Mouse (Mus musculus) cerebellum, adult 2 months (tissue): ENCODE measurements around the gene Ulk3. TPM values are rescaled to one million over a fixed set of nuclear protein-coding genes. Genes with fewer than 3 reads are reported as not detected.

Experiments
- DNase-seq, 2 experiments: peaks; one replicate each; pipeline ENCODE4 v3.0.0; 2021
- H3K27ac ChIP-seq: fragments of 200-500 bp; 2 replicates; pipeline ENCODE4 v1.5.1; 2012; ENCODE audit warnings: low read length, control low read depth, inconsistent platforms; ENCODE audit not compliant: insufficient read depth
- H3K27me3 ChIP-seq: fragments of 200-500 bp; 2 replicates; pipeline ENCODE4 v1.6.1; 2012; ENCODE audit warnings: inconsistent platforms, mild to moderate bottlenecking, low read length, moderate library complexity; ENCODE audit not compliant: control insufficient read depth, insufficient read depth
- H3K4me1 ChIP-seq: fragments of 200-500 bp; 2 replicates; pipeline ENCODE4 v1.6.1; 2011; ENCODE audit warnings: low read length; ENCODE audit not compliant: control insufficient read depth, insufficient read depth
- H3K4me3 ChIP-seq: fragments of 200-500 bp; replicated peaks from 2 replicates; pipeline ENCODE3; 2011; ENCODE audit warnings: mild to moderate bottlenecking, low read depth, low read length, control low read depth; ENCODE audit not compliant: insufficient read depth
- CTCF ChIP-seq: fragments of 200-500 bp; IDR thresholded peaks from 2 replicates; pipeline ENCODE4 v1.5.1; 2011; ENCODE audit warnings: low read depth, mild to moderate bottlenecking, control low read depth, low read length, moderate library complexity, borderline replicate concordance; ENCODE audit not compliant: insufficient read depth
- POLR2A ChIP-seq: fragments of 200-500 bp; IDR thresholded peaks from 2 replicates; pipeline ENCODE4 v1.6.1; 2011; ENCODE audit warnings: low read length, control low read depth, borderline replicate concordance; ENCODE audit not compliant: insufficient read depth
- WGBS: fragments of 180-500 bp; shearing (Covaris S2); methylation state at CpG from one replicate; pipeline ENCODE4 v1.1.7; 2018; 5-methylcytosine and 5-hydroxymethylcytosine counted together
- polyA plus RNA-seq: library from polyadenylated mRNA; depleted of rRNA; stranded (reverse); fragments of >200 nt; gene quantifications from 2 replicates; pipeline ENCODE4 v1.2.3, GENCODE M21; 2012

Ulk3 gene
- polyA plus RNA-seq, 1 experiment, result 39.5 TPM

- no peak for DNase-seq
- H3K27me3 ChIP-seq, result no peaks in the 10 kb centered on the region
- H3K4me1 ChIP-seq, result no peaks in the 10 kb centered on the region
- no peak for TF ChIP-seq CTCF
- TF ChIP-seq POLR2A, result no peak
- 55% methylated on average over 8 of the region's 8 CpGs for WGBS
- H3K27ac ChIP-seq, result no peak overlapping the region
- H3K4me3 ChIP-seq, result no peak overlapping the region
Observed at GRCm38 (mm10) chr9:57598851-57599563, 9.8 kb downstream of the Ulk3 start.

- no peaks in the 10 kb centered on the region for H3K27me3 ChIP-seq
- H3K4me3 ChIP-seq, result no peak overlapping the region
- H3K4me1 ChIP-seq, result no peaks in the 10 kb centered on the region
- TF ChIP-seq POLR2A (no peak), CTCF (no peak)
- WGBS, result 66% methylated on average over 3 of the region's 3 CpGs
- H3K27ac ChIP-seq, result no peak overlapping the region
- no peak for DNase-seq
Observed at GRCm38 (mm10) chr9:57600620-57601352, 11.5 kb downstream of the Ulk3 start.

GRCm38 (mm10) chr9:57601353-57601706, 12.1 kb downstream of the Ulk3 start:
- TF ChIP-seq POLR2A (no peak), CTCF (no peak)
- Histone ChIP-seq H3K4me3 (no peak overlapping the region), H3K27me3 (no peaks in the 10 kb centered on the region), H3K27ac (no peak overlapping the region), H3K4me1 (peaks cover 3% of the 10 kb centered on the region; the same call in 1 of the 2 replicates)
- 21% methylated on average over 2 of the region's 2 CpGs for WGBS
- DNase-seq, result peak; percentile 38 to 50

- no peak overlapping the region for H3K4me3 ChIP-seq
- TF ChIP-seq CTCF, result no peak
- TF ChIP-seq POLR2A, result no peak
- H3K4me1 ChIP-seq, result peaks cover 7% of the 10 kb centered on the region; the same call in 1 of the 2 replicates
- 51% methylated on average over 8 of the region's 8 CpGs for WGBS
- no peak for DNase-seq
- no peak overlapping the region for H3K27ac ChIP-seq
- no peaks in the 10 kb centered on the region for H3K27me3 ChIP-seq
Observed at GRCm38 (mm10) chr9:57602098-57602497, 12.8 kb downstream of the Ulk3 start.

- TF ChIP-seq POLR2A (no peak), CTCF (no peak)
- Histone ChIP-seq H3K27me3 (no peaks in the 10 kb centered on the region), H3K27ac (no peak overlapping the region), H3K4me1 (peaks cover 8% of the 10 kb centered on the region; the same call in 1 of the 2 replicates), H3K4me3 (no peak overlapping the region)
- no peak for DNase-seq
- WGBS, result 81% methylated on average over 4 of the region's 4 CpGs
Observed at GRCm38 (mm10) chr9:57604875-57605274, 15.6 kb downstream of the Ulk3 start.

GRCm38 (mm10) chr9:57605503-57605902, 16.3 kb downstream of the Ulk3 start:
- Histone ChIP-seq H3K4me1 (peaks cover 14% of the 10 kb centered on the region), H3K27ac (no peak overlapping the region), H3K27me3 (no peaks in the 10 kb centered on the region), H3K4me3 (no peak overlapping the region)
- TF ChIP-seq CTCF (no peak), POLR2A (no peak)
- WGBS, result 34% methylated on average over 9 of the region's 9 CpGs
- no peak for DNase-seq

GRCm38 (mm10) chr9:57606139-57606851, 17.0 kb downstream of the Ulk3 start, which contains the start of gene Cplx3:
Cplx3 (minus strand) TSS chr9:57606281.
- WGBS, result 13% methylated on average over 24 of the region's 24 CpGs
- TF ChIP-seq CTCF (no peak), POLR2A (no peak)
- Histone ChIP-seq H3K4me3 (no peak within 1 kb of the TSS), H3K27ac (no peak within 1 kb of the TSS), H3K27me3 (no peaks in the 10 kb centered on the region), H3K4me1 (peaks cover 20% of the 10 kb centered on the region)
- DNase-seq, result no peak
